Mouse (Mus musculus): ENCODE measurements around the gene Prpf6.

DNA sequence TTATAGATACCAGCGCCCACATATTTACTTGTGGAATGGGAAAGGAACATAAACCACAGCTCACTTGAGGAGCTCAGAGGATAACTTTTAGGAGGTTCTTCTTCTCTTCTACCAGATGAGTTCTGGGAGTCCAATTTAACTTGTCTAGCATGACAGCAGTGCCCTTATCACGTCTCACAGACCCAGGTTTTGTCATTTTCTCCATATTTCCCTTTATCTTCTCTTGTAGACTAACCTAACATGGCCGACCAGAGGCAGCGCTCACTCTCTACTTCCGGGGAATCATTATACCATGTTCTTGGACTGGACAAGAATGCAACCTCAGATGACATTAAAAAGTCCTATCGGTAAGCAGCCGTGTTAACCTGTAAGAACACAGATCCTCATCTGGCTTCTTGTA is 45.5 kb upstream of the Prpf6 start:
- TF ChIP-seq MAFK (IDR thresholded peaks at IDR 0.05; ENCODE audit: borderline replicate concordance, low read depth, low read length) = no peak
- no peak for TF ChIP-seq MAX (IDR thresholded peaks at IDR 0.05; ENCODE audit: low read length)
- TF ChIP-seq KAT2A (conservative IDR thresholded peaks at IDR 0.05; ENCODE audit: low read depth, low read length) = no peak
- TF ChIP-seq MXI1 (IDR thresholded peaks at IDR 0.05; ENCODE audit: low read depth, low read length) = no peak
- no peak for TF ChIP-seq ZC3H11A (IDR thresholded peaks at IDR 0.05; ENCODE audit: low read depth, low read length)
- TF ChIP-seq CTCF (IDR thresholded peaks at IDR 0.05 in 2 of 3, conservative IDR thresholded peaks at IDR 0.05 in 1 of 3; ENCODE audit: control insufficient read depth in 1 of 3, insufficient read depth in 1 of 3, low read depth in 2 of 3, low read length in 3 of 3, poor library complexity in 1 of 3, severe bottlenecking in 1 of 3) = no peak
- no peak for TF ChIP-seq USF1 (IDR thresholded peaks at IDR 0.05; ENCODE audit: low read depth, low read length)
- TF ChIP-seq E2F4 (IDR thresholded peaks at IDR 0.05; ENCODE audit: borderline replicate concordance, low read depth, low read length) = no peak
- no peak for TF ChIP-seq RCOR1 (IDR thresholded peaks at IDR 0.05; ENCODE audit: low read depth, low read length)
- no peak for TF ChIP-seq BHLHE40 (IDR thresholded peaks at IDR 0.05; ENCODE audit: borderline replicate concordance, low read depth, low read length)
- no peak for TF ChIP-seq POLR2A (IDR thresholded peaks at IDR 0.05; ENCODE audit: control insufficient read depth in 1 of 2, insufficient read depth in 1 of 2, low read depth in 1 of 2, low read length in 2 of 2, poor library complexity in 1 of 2)
- no peak for TF ChIP-seq ETS1 (IDR thresholded peaks at IDR 0.05; ENCODE audit: low read depth, low read length)
- TF ChIP-seq MEF2A (IDR thresholded peaks at IDR 0.05; ENCODE audit: extremely low read depth, insufficient replicate concordance, low read depth, low read length, poor library complexity, severe bottlenecking) = no peak
